Mouse (Mus musculus): ENCODE measurements around the gene Olfr71.

DNA sequence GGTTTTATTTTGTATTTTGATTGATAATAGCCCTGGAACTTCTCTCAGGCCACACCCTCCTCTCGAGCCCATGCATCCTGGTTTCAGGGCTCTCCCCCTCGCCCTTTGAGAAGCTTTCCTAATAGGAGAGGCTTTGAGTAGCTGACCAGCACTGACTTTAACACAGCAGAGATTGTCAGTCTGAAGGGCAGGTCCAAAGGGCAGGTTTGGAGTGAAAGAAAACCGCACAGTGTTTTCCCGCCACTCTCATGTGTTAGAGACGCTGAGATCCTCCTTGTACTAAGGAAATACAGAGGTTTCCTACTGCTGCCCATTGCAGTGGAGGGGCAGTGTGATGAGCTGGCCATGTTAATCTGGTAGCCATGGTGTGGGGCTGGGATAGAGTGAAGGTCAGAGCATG lies 35.1 kb downstream of the Olfr71 start:
- TF ChIP-seq POLR2A (IDR thresholded peaks at IDR 0.05; ENCODE audit: extremely low read depth, insufficient read depth, low read length) (no peak), CTCF (IDR thresholded peaks at IDR 0.05; ENCODE audit: low read depth, low read length) (no peak)

Measured in liver, adult 2 months (tissue).